Mouse (Mus musculus) thymus, postnatal 10 days (tissue): Measurements from ENCODE around the gene Rasgef1c.

ENCODE experiments used
- DNase-seq, 2 experiments: peaks; one replicate each; pipeline ENCODE4 v3.0.0; 2021; ENCODE audit warnings: low spot score in 2 of 2

The Rasgef1c gene

DNA sequence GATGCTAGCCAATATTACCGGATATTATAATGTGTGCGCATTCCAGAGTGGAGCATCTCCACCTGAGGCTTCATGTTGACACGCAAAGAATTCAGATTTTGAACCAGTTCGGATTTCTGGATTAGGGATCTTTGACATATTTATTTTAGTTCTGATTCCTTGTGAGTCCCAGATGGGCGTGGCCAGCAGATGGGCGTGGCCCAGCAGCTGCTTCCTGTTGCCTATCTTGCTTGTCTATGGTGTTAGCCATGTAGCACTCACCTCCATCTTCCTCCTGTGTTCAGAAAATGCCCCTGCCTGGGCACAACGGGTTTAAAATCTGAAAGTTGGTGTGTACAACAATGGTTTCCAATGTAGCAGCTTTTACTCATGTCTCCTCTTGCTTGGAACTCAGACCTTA lies 24.5 kb downstream of the Rasgef1c start:
- no peak for DNase-seq

DNA sequence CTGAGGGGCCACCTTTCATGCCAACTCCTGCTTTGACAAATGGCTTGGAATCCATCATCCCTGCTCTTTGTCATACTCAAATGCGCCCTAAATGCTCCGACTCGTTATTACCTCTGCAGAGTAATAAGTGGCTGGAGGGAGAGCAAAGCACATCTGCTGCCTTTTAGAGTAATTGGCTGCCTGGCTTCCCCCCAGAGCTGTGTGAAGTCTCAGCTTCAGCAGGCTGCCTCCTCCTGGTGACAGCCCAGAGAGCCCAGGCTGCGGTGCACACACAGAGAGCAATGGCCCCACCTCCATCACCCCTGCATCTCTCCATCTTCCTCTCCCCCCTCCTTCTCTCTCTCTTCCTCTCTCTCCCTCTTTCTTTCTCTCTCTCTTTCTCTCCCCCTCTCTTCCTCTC lies 25.5 kb downstream of the Rasgef1c start:
- DNase-seq = no peak

DNA sequence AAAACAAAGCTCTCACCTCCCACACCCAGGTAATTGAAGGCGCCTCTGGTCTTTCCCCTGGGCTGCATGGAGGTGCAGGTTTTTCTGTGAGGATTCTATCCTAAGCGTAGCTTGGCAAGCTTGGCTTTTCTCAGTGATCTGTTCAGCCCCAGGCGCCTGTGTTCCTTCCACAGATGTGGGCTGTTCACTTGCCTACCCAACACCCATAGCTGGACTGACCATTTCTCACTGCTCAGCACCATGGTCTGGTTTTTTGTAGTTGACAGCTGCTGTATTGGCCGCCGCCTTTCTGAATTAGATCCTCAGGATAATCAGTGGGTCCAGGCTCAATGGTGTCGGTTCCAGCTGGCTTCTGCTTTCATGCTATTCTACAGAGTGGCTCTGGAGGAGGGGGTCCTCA lies 26.0 kb downstream of the Rasgef1c start:
- DNase-seq = no peak

DNA sequence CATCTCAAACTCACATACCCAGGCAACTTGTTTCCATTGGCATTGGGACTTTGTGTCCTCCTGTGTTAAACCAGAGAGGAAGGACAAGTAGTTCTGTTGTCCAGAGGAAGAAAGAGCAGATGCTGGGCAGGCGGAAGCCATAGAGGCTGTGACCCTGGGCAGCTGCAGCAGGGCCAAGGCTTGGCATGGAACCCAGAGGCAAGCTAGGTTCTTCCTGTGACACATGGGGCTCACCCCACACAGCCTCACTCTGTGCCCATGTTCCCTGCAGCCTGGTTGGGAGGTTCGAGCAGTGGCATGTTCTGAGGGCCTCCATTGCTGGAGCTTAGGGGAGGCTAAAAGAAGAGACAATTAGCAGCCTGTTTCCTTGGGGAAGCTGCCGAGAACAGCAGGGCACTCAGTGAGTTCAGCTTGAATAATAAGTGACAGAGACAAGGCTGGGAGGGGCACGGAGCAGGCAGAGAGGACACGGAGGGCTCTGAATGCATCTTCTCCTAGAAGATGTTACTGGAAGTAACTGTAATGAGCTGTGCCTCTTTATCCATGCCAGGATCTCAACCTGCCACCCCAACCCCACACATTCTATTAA lies 29.5 kb downstream of the Rasgef1c start:
- no peak for DNase-seq

DNA sequence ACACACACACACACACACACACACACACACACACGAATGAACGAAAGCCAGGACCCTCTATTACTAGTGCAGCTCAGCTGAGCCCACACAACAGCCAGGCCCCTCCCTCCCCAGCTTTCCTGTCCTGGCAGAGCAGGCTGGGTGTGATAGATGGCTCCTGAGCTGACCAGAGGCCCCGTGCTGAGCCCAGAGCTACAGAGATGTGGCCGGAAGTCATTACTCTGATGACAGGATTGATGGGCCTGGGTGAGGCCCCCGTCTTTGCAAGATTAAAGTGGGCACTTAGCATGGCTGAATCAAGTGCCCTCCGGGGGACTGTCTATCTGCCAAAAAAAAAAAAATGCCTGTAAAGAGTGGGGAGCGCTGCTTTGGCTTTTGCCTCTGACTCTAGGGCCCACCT lies 30.2 kb downstream of the Rasgef1c start:
- no peak for DNase-seq

DNA sequence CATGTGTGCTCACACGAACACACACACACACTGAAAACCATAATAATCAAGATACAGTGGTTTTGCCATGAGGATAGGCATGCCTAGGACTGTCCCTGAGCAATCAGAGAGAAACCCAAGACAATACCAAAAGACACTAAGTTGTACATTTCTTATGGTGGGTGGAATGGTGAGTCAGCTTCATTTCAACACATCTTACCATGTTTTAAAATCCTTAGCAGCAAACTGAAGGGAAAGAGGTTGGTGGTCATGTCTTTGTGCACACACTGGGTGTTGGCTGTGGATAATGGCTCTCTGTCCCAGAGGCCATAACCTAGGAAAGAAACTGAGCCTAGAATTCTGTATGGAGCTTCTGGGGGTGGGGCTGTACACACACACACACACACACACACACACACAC lies 32.2 kb downstream of the Rasgef1c start:
- DNase-seq = no peak

DNA sequence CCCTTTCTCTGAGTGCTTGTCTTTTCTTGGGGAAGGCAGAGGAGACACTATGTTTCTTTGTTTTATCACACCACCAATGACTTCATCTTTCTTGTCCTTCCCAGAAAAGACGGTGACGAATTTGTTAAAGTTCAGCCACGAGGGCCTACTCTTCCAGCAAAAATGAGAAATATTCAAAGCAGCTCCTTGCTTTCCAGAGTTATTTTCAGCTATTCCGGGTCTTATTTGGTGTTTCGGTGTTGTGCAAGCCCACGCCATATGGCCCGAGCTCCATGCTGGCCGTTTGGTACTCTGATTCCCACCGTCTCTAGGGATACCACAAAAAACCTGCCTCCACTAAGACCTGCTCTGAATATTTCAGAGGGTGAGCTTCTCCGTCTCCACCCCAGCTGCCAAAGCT lies 32.7 kb downstream of the Rasgef1c start:
- no peak for DNase-seq

DNA sequence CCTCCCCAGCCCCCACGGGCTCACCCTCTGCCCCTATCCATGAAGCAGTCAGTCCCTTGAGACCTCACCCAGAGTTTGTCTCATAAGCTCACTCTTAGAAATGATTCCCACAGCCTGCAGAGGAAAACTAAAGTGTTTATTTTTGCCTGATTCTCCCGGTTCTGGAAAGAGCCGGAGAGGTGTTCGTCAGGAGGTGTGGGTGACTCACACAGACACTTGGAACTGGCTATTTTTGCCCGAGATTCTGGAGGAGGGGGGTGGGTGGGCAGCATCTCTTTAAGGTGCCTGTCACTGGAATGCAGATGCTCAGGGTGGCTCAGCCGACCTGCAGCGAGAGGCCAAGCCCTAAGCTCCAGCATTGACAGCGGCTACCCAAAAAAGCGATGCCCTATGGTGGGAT lies 34.8 kb downstream of the Rasgef1c start:
- no peak for DNase-seq

DNA sequence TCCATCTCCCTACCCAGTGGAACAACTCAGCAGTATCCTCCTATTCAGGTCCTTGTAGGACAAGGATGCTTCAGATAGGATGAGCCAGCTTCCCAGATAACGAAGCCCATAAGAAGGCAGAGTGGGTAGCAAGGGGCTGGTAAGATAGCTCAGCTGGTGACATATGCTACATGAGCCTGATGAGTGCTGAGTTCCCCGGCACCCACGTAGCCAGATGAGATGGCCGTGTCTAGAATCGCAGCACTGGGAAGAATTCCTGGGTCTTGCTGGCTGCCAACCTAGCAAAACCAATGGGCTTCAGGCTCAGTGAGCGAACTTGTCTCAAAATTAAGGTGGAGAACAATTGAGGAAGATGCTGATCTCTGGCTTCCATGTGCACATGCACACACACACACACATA lies 36.1 kb downstream of the Rasgef1c start:
- no peak for DNase-seq

DNA sequence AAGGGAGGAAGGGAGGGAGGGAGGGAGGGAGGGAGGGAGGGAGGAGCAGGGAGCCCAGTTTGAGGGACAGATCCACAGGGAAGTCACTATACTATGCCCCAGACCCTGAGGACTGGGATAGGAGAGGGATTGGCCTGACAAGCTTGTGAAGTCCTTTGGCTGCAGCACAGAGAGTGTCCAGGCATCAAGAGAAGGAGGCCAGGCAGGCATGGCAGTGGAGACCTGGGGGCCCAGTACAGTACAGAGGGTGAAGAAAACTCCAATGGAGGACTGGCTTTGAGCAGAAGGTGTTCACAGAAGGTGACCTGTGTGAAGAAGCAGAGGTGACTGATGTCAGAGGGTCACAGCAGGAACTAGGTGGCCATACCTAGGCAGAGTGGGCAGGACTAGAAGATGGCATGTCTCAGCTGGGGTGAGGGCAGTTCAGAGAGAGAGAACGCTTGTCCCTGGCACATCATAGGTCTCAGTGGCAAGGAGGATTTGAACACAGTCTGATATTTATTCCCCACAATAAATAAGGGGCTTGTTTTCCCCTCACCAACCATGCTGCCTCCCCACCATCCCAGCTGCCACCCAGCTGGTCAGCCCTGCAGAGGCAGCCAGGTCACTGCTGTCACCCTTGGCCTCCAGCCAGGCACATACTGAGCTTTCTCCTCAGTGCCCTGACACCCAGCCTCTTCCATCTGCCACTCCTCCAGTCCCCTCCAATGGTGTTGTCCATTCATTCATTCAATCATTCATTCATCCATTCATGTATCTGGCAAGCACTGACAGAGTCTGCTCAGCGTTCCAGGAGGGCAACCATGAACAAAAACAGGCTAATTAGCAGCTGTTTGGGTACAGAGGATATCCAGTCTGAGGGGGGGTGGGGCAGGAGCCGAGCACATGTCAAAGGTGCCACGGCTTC lies 36.9 kb downstream of the Rasgef1c start:
- no peak for DNase-seq

DNA sequence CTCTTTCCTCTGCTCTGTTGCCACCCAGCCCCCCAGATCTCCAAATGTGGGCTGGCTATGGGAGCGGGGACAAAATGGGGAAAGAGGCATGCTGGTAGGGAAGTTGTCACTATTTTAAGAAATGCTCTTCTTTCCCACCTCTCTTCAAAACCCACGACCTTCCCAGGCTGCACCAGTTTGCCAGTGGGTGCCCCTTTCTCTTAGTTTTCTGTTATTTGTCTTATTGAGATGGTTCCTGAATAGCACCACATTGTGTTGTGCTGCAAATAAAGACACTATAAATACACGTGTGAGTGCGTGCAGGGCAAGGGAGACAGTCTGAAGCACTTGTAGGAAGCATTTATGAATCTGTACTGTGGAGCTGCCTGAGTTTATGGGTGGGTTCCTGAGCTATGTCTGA lies 41.2 kb downstream of the Rasgef1c start:
- DNase-seq = no peak

DNA sequence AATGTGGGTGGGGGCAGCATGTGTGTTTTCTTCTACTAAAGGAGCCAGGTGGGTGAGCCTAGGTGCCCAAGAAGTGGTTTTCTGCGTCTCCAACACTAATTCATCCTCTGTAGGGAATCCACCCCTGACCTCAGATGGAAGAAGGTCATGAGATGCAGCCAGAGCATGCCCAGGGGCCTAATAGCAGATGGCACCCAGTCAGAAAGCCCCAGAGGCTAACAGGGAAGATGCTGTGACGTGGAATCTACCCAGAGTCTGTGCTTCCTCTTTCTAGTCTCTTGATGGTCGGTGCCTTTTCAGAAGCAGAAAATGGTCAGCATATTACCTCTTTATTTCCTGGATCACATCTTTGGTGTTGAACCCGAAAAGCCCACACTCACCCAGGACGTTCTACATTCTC lies 42.3 kb downstream of the Rasgef1c start:
- DNase-seq = no peak

DNA sequence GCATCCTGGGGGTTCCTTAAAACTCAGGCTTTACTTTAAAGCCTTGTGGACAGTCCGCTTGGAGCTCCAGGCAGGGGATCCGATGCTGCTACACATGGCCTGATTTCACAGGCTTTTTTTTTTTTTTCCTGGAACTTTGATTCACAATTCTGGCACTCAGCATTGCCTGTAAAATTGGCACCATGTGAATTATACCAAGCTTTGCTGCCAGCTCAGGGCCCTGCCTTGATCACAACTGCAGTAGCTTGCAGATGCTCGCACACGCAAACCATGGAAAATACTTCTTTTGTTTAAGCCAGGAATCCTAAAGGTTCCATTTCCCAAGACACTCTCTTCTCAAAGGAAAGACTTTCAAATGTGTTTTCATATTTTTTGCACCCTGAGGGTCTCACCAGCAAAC lies 44.1 kb downstream of the Rasgef1c start:
- no peak for DNase-seq

DNA sequence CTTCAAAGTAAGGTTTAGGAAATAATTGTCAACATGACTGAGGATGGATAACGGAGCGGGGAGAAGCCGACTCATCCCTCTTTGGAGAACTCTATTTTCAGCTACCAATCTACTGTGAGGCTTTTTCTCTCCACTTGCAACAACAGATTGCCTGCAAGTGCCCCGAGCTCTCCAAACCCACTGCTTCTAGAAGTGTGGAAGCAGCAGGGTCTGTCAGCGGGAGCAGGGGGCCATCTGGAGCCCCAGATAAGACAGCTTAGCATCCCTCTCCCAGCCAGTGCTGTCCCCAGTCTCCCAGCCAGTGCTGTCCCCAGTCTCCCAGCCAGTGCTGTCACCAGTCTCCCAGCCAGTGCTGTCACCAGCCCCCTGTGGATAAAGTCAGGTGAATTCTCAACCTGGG lies 48.2 kb downstream of the Rasgef1c start:
- DNase-seq = no peak

DNA sequence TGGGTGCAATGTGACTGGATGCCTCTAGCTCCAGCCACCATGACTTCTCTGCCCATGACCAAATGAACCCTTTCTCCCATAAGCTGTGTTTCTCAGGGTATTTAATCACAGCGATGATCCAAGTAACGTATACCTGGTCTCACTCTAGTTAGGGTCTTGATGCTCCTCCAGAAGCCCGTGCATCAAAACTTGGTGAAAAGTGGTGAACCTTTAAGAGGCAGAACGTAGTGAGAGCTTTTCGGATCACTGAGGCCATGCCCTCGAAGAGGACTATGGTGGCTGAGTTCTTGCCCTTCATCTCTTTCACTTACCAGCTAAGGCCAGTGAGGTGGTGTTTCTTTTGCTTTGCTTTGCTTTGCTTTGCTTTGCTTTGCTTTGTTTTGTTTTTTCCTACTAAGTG lies 52.0 kb downstream of the Rasgef1c start:
- DNase-seq = no peak

DNA sequence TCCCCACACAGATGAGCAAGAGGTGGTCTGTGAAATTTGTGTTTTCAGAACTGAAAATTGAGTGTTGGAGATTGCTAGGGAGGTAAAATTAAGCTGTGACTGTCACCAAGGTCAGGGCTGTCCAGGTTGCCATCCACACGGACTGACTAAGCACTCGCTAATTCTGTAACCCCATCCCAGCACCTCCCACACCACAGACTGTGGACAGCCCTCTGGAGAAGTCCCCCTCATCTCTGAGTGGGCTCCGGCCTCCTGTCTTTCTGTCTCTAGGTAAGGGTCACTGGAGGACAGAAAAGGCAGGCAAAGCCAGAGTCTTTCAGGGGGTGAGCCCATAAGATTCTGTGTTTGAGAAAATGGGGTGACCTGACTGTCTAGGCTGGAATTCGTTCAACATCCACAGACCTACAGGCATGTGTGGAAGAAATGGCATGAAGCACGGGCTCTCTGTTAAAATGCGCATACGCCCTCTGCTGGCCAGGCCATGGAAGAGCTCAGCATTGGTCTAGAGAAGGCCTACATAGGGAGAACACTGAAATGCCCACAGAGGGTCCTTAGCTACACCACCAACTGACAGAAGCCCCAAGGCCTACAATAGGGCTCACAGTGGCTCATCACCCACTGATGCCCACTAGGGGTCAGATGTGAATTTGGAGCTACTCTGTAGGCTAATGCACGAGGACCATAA lies 54.1 kb downstream of the Rasgef1c start:
- peak in 1 of 2 experiments; percentile 63 for DNase-seq

DNA sequence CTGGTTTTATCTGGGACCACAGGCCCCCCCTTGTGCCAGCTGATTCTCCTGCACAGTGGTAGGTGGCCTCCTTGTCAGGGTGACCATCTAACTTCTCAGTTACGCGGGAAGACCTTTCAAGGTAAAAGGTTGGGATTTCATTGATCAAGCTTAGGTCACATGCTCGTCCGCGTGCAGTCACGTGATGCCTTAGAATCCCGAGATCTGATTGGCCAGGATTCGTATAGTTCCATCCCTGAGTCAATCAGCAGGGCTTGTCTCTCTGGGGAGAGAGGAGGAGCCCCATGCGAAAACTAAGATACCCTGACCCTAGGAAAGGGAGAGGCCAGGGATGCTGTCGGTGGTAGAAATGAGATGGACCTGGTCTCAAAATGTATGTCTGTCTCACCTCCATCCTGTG lies 56.4 kb downstream of the Rasgef1c start:
- no peak for DNase-seq

DNA sequence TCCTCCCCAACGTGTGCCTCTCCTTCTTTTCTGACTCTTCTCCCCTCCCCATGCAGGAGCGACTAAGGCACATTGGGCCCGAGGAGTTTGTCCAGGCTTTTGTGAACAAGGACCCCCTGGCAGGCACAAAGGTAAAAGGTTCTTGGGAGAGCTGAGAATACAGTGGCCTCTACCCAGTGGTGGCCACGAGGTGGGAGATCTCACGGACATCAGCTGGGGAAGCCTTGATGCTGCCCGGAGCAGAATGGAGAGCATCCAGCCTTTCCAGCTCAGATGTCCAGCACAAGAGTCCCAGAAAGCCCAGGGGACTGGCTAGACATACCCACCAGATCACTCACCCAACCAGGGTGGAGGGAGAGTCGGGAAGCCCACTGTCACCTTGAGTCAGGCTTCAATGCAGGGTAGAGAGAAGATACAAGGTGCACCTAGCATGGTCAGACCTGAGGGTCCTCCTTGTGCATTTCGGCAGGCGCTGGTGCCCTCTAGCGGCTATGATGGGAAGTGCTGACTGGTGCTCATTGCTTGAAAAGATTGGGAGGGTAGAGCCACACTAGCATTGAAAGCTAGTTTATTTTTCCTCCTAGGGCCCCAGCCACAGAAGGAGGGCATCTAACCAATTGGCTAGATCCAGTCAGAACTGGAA lies 59.6 kb downstream of the Rasgef1c start:
- peak in 1 of 2 experiments; percentile 65 for DNase-seq

DNA sequence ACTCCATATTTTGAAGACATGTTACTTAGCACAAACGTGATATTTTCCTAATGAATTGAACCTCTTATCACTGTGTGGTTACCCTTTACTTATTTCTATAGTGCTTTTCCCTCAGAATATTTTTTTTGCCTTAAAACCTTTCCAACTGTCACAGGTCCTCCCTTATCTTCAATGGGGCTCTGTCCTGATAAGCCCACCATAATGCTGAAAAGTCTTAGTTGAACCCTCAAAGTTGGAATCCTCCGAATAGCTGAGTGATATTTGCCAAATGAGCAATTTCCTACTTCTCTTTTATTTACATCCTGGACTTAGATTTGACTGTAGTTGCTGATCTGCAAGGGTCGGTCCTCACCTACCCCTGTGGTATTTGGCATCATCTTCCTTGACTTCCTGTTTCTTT lies 63.7 kb downstream of the Rasgef1c start:
- DNase-seq = no peak

DNA sequence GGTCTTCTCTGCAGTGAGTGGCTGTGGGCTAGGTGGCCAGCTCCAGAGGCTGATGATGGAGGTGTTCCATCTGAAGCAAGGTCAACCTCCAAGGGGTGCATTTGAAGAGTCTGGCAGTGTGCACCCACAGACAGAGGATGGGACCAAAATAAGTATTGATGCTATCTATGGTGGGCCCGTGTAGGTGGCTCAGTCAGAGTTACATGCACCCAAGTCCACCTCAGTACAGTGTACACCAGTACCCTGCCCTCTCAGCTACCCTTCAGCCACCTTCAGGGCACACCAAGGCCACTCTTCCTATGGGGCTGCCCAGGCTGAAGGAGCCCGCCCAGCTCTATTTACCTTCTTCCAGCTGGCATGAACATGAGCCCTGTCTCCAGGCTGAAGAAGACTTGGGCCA lies 68.1 kb downstream of the Rasgef1c start:
- DNase-seq = no peak

DNA sequence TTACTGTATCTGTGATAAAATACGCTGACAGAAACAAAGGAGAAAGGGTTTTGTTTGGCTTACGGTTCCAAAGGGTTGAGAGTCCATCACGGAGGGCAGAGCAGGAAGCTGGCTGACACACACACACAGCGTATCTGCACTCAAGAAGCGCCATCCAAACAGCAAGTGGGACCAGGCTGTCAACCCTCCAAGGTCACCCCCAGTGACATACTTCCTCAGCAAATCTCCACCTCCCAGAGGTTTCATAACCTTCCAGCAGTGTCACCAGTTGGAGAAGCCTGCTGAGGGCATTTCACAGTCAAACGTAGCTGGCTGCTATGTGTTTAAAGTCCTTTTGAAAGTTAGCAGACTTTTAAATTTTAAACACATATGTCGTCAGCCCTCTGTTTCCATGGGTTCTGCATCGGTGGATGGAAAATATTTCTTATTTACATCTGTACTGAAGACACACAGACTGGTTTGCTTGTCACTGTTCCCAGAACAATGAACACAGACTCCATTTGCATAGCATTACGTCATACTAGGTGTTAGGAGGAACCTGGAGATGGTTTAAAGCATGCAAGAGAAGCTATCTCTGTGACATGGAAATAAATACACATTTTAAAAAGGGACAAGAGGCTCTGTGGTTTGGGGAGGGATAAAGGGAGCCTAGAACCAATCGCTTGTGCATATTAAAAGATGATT lies 72.2 kb downstream of the Rasgef1c start:
- no peak for DNase-seq

DNA sequence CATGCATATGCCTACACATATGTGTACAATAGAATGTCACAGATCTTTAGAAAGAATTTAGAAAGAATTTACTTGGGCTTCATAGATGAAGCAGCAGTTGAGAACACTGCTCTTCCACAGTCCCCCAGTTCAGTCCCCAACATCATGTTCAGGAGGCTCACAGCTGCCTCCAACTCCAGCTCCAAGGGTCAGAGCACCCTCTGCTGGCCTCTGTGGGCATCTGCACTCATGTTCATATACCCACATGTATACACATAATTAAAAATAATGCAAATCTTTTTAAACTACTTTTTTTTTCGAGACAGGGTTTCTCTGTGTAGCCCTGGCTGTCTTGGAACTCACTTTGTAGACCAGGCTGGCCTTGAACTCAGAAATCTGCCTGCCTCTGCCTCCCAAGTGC lies 73.0 kb downstream of the Rasgef1c start:
- DNase-seq = no peak
